Mouse (Mus musculus): Measurements from ENCODE around the gene Itga1. TPM values are rescaled to one million over a fixed set of nuclear protein-coding genes. Genes with fewer than 3 reads are reported as not detected.

Gene Itga1
- polyA plus RNA-seq, 2 experiments, result 4.5 to 8.4 TPM

GRCm38 (mm10) chr13:115138513-115138912, 36.7 kb upstream of the Itga1 start:
- no peak for DNase-seq (ENCODE audit: low spot score)
- no peaks in the 10 kb centered on the region for H3K4me1 ChIP-seq (ENCODE audit: control insufficient read depth, insufficient read depth, low read length)
- H3K27ac ChIP-seq (replicated peaks; ENCODE audit: low read depth, low read length), result no peak overlapping the region
- no peak for ATAC-seq (ENCODE audit: low FRiP score, low read depth)
- H3K4me2 ChIP-seq (replicated peaks; ENCODE audit: low read depth, low read length, severe bottlenecking), result no peak overlapping the region
- H3K36me3 ChIP-seq (ENCODE audit: control insufficient read depth, insufficient read depth, low read length), result no peaks in the 10 kb centered on the region
- no peak overlapping the region for H3K4me3 ChIP-seq (replicated peaks; ENCODE audit: low read length)
- no peaks in the 10 kb centered on the region for H3K9me3 ChIP-seq (ENCODE audit: control insufficient read depth, low read length)
- no peak overlapping the region for H3K9ac ChIP-seq (ENCODE audit: low read depth, low read length, severe bottlenecking)
- 90% methylated on average over 7 of the region's 7 CpGs for WGBS
- H3K27me3 ChIP-seq (ENCODE audit: control insufficient read depth, insufficient read depth, low read length), result no peaks in the 10 kb centered on the region
- TF ChIP-seq POLR2A (IDR thresholded peaks at IDR 0.05; ENCODE audit: borderline replicate concordance, extremely low read depth, insufficient read depth, insufficient read length), result no peak

- peaks cover 3% of the 10 kb centered on the region for H3K4me1 ChIP-seq (ENCODE audit: control insufficient read depth, insufficient read depth, low read length)
- H3K27me3 ChIP-seq (ENCODE audit: control insufficient read depth, insufficient read depth, low read length), result no peaks in the 10 kb centered on the region
- H3K9ac ChIP-seq (ENCODE audit: low read depth, low read length, severe bottlenecking), result no peak overlapping the region
- no peak for TF ChIP-seq POLR2A (IDR thresholded peaks at IDR 0.05; ENCODE audit: borderline replicate concordance, extremely low read depth, insufficient read depth, insufficient read length)
- H3K27ac ChIP-seq (replicated peaks; ENCODE audit: low read depth, low read length), result no peak overlapping the region
- H3K36me3 ChIP-seq (ENCODE audit: control insufficient read depth, insufficient read depth, low read length), result no peaks in the 10 kb centered on the region
- no peak overlapping the region for H3K4me2 ChIP-seq (replicated peaks; ENCODE audit: low read depth, low read length, severe bottlenecking)
- ATAC-seq (ENCODE audit: low FRiP score, low read depth) (no peak), DNase-seq (ENCODE audit: low spot score) (no peak)
- no peak overlapping the region for H3K4me3 ChIP-seq (replicated peaks; ENCODE audit: low read length)
- H3K9me3 ChIP-seq (ENCODE audit: control insufficient read depth, low read length), result no peaks in the 10 kb centered on the region
- 75% methylated on average over 3 of the region's 3 CpGs for WGBS
Measured at GRCm38 (mm10) chr13:115136761-115137160, 35.0 kb upstream of the Itga1 start.

- H3K36me3 ChIP-seq (ENCODE audit: control insufficient read depth, insufficient read depth, low read length), result no peaks in the 10 kb centered on the region
- no peaks in the 10 kb centered on the region for H3K27me3 ChIP-seq (ENCODE audit: control insufficient read depth, insufficient read depth, low read length)
- no peak overlapping the region for H3K9ac ChIP-seq (ENCODE audit: low read depth, low read length, severe bottlenecking)
- no peak overlapping the region for H3K27ac ChIP-seq (replicated peaks; ENCODE audit: low read depth, low read length)
- H3K4me3 ChIP-seq (replicated peaks; ENCODE audit: low read length), result no peak overlapping the region
- ATAC-seq (ENCODE audit: low FRiP score, low read depth) (no peak), DNase-seq (ENCODE audit: low spot score) (no peak)
- no peak overlapping the region for H3K4me2 ChIP-seq (replicated peaks; ENCODE audit: low read depth, low read length, severe bottlenecking)
- no peaks in the 10 kb centered on the region for H3K9me3 ChIP-seq (ENCODE audit: control insufficient read depth, low read length)
- no peak for TF ChIP-seq POLR2A (IDR thresholded peaks at IDR 0.05; ENCODE audit: borderline replicate concordance, extremely low read depth, insufficient read depth, insufficient read length)
- peaks cover 3% of the 10 kb centered on the region for H3K4me1 ChIP-seq (ENCODE audit: control insufficient read depth, insufficient read depth, low read length)
- 18% methylated on average over 5 of the region's 5 CpGs for WGBS
Measured at GRCm38 (mm10) chr13:115132435-115132834, 30.7 kb upstream of the Itga1 start.

GRCm38 (mm10) chr13:115131381-115131780, 29.6 kb upstream of the Itga1 start:
- H3K36me3 ChIP-seq (ENCODE audit: control insufficient read depth, insufficient read depth, low read length), result no peaks in the 10 kb centered on the region
- 74% methylated on average over 3 of the region's 3 CpGs for WGBS
- H3K27ac ChIP-seq (replicated peaks; ENCODE audit: low read depth, low read length), result no peak overlapping the region
- H3K4me1 ChIP-seq (ENCODE audit: control insufficient read depth, insufficient read depth, low read length), result peaks cover 3% of the 10 kb centered on the region
- DNase-seq (ENCODE audit: low spot score), result no peak
- no peak for TF ChIP-seq POLR2A (IDR thresholded peaks at IDR 0.05; ENCODE audit: borderline replicate concordance, extremely low read depth, insufficient read depth, insufficient read length)
- H3K27me3 ChIP-seq (ENCODE audit: control insufficient read depth, insufficient read depth, low read length), result no peaks in the 10 kb centered on the region
- no peaks in the 10 kb centered on the region for H3K9me3 ChIP-seq (ENCODE audit: control insufficient read depth, low read length)
- no peak overlapping the region for H3K4me3 ChIP-seq (replicated peaks; ENCODE audit: low read length)
- no peak overlapping the region for H3K4me2 ChIP-seq (replicated peaks; ENCODE audit: low read depth, low read length, severe bottlenecking)
- H3K9ac ChIP-seq (ENCODE audit: low read depth, low read length, severe bottlenecking), result no peak overlapping the region
- no peak for ATAC-seq (ENCODE audit: low FRiP score, low read depth)

GRCm38 (mm10) chr13:115130035-115130434, 28.3 kb upstream of the Itga1 start:
- DNase-seq (ENCODE audit: low spot score) (no peak), ATAC-seq (ENCODE audit: low FRiP score, low read depth) (no peak)
- TF ChIP-seq POLR2A (IDR thresholded peaks at IDR 0.05; ENCODE audit: borderline replicate concordance, extremely low read depth, insufficient read depth, insufficient read length), result no peak
- H3K4me3 ChIP-seq (replicated peaks; ENCODE audit: low read length), result no peak overlapping the region
- H3K9me3 ChIP-seq (ENCODE audit: control insufficient read depth, low read length), result no peaks in the 10 kb centered on the region
- H3K27ac ChIP-seq (replicated peaks; ENCODE audit: low read depth, low read length), result no peak overlapping the region
- H3K9ac ChIP-seq (ENCODE audit: low read depth, low read length, severe bottlenecking), result no peak overlapping the region
- WGBS, result 90% methylated on average over 2 of the region's 2 CpGs
- no peaks in the 10 kb centered on the region for H3K36me3 ChIP-seq (ENCODE audit: control insufficient read depth, insufficient read depth, low read length)
- peaks cover 3% of the 10 kb centered on the region for H3K4me1 ChIP-seq (ENCODE audit: control insufficient read depth, insufficient read depth, low read length)
- H3K27me3 ChIP-seq (ENCODE audit: control insufficient read depth, insufficient read depth, low read length), result no peaks in the 10 kb centered on the region
- no peak overlapping the region for H3K4me2 ChIP-seq (replicated peaks; ENCODE audit: low read depth, low read length, severe bottlenecking)

- no peak overlapping the region for H3K9ac ChIP-seq (ENCODE audit: low read depth, low read length, severe bottlenecking)
- no peak overlapping the region for H3K4me2 ChIP-seq (replicated peaks; ENCODE audit: low read depth, low read length, severe bottlenecking)
- H3K27me3 ChIP-seq (ENCODE audit: control insufficient read depth, insufficient read depth, low read length), result no peaks in the 10 kb centered on the region
- TF ChIP-seq POLR2A (IDR thresholded peaks at IDR 0.05; ENCODE audit: borderline replicate concordance, extremely low read depth, insufficient read depth, insufficient read length), result no peak
- DNase-seq (ENCODE audit: low spot score) (no peak), ATAC-seq (ENCODE audit: low FRiP score, low read depth) (no peak)
- WGBS, result 87% methylated on average over 1 of the region's 1 CpGs
- no peak overlapping the region for H3K27ac ChIP-seq (replicated peaks; ENCODE audit: low read depth, low read length)
- no peaks in the 10 kb centered on the region for H3K36me3 ChIP-seq (ENCODE audit: control insufficient read depth, insufficient read depth, low read length)
- H3K4me3 ChIP-seq (replicated peaks; ENCODE audit: low read length), result no peak overlapping the region
- H3K9me3 ChIP-seq (ENCODE audit: control insufficient read depth, low read length), result no peaks in the 10 kb centered on the region
- peaks cover 3% of the 10 kb centered on the region for H3K4me1 ChIP-seq (ENCODE audit: control insufficient read depth, insufficient read depth, low read length)
Measured at GRCm38 (mm10) chr13:115127826-115128225, 26.1 kb upstream of the Itga1 start.
